In genomic region chr2:130048792-130049191, GRCm38 (mm10) we compare ENCODE assay signal across 28 mouse cellular contexts. TPM values are rescaled to one million over a fixed set of nuclear protein-coding genes. Genes with fewer than 3 reads are reported as not detected.
A peak's percentile ranks its signal among the peaks of the same experiment; 100 is the strongest.
DNase-seq lines count a peak whose midpoint lies in the region; ATAC-seq lines count a peak whose summit lies in the region.
"Had no signal": no experiment of that assay in that cellular context is flagged by ENCODE, and none has a peak within 500 bp of the region (broad histone marks: within the 10 kb centered on the region; RNA-seq: fewer than 3 reads in every experiment).

No protein-coding gene starts in this region.

- 74% methylated on average over 6 of the region's 6 CpGs for WGBS in intestine, embryonic 14.5 days
- WGBS in intestine, embryonic 15.5 days: 75% methylated on average over 6 of the region's 6 CpGs
- 61% methylated on average over 6 of the region's 6 CpGs for WGBS in embryonic facial prominence, embryonic 11.5 days

- no peak overlapping the region for H3K4me3 ChIP-seq in intestine, embryonic 14.5 days (ENCODE audit: low read depth, low read length)
- H3K4me3 ChIP-seq in intestine, embryonic 15.5 days (replicated peaks): no peak overlapping the region
- H3K4me3 ChIP-seq in embryonic facial prominence, embryonic 11.5 days (ENCODE audit: low read depth, low read length): no peak overlapping the region
- H3K4me3 ChIP-seq: forebrain, embryonic 15.5 days; hindbrain, embryonic 10.5 days; kidney, embryonic 15.5 days; limb, embryonic 13.5 days; liver, embryonic 12.5 days; myocyte; neural tube, embryonic 13.5 days had no signal

- H3K4me2 ChIP-seq in intestine, embryonic 14.5 days (ENCODE audit: low read length): no peak overlapping the region
- no peak overlapping the region for H3K4me2 ChIP-seq in intestine, embryonic 15.5 days (replicated peaks)
- no peak overlapping the region for H3K4me2 ChIP-seq in embryonic facial prominence, embryonic 11.5 days (ENCODE audit: low read depth, low read length)
- H3K4me2 ChIP-seq: forebrain, embryonic 15.5 days; kidney, embryonic 15.5 days; limb, embryonic 13.5 days; liver, embryonic 12.5 days; neural tube, embryonic 13.5 days had no signal

- H3K36me3 ChIP-seq in intestine, embryonic 14.5 days (ENCODE audit: control insufficient read depth, insufficient read depth, low read length): no peaks in the 10 kb centered on the region
- H3K36me3 ChIP-seq in intestine, embryonic 15.5 days: no peaks in the 10 kb centered on the region
- H3K36me3 ChIP-seq in embryonic facial prominence, embryonic 11.5 days (replicated peaks; ENCODE audit: control insufficient read depth, insufficient read depth, low read depth, low read length): no peaks in the 10 kb centered on the region
- H3K36me3 ChIP-seq: forebrain, embryonic 15.5 days; hindbrain, embryonic 10.5 days; kidney, embryonic 15.5 days; limb, embryonic 13.5 days; liver, embryonic 12.5 days; neural tube, embryonic 13.5 days had no signal

- peak; percentile 13 for DNase-seq in embryo, embryonic 10 days (ENCODE audit: low spot score)
- no peak for DNase-seq in embryo, embryonic 9.5 days (ENCODE audit: extremely low spot score)
- DNase-seq in intestine, embryonic 14.5 days (ENCODE audit: low spot score): peak; percentile 41
- DNase-seq in embryonic facial prominence, embryonic 11.5 days (ENCODE audit: low spot score): peak; percentile 18
- DNase-seq in frontal cortex, adult 2 months (ENCODE audit: extremely low spot score in 1 of 2, low spot score in 1 of 2): no peak
- no peak for DNase-seq in adrenal gland, postnatal 14 days
- DNase-seq: cerebellum, adult 2 months; cerebellum, postnatal 36 days; gastrocnemius, postnatal 25 days; kidney, adult 11 months; kidney, postnatal 36 days; lung, adult 18-20 months; lung, postnatal 10 days; midbrain, embryonic 14.5 days; retina, postnatal 1 day; thymus, postnatal 14 days had no signal

- no peaks in the 10 kb centered on the region for H3K9me3 ChIP-seq in intestine, embryonic 14.5 days (ENCODE audit: control insufficient read depth, low read length)
- H3K9me3 ChIP-seq in intestine, embryonic 15.5 days: no peaks in the 10 kb centered on the region
- no peaks in the 10 kb centered on the region for H3K9me3 ChIP-seq in embryonic facial prominence, embryonic 11.5 days (replicated peaks; ENCODE audit: control insufficient read depth, low read length)
- H3K9me3 ChIP-seq: forebrain, embryonic 15.5 days; hindbrain, embryonic 10.5 days; kidney, embryonic 15.5 days; limb, embryonic 13.5 days; liver, embryonic 12.5 days; neural tube, embryonic 13.5 days had no signal

- no peaks in the 10 kb centered on the region for H3K27me3 ChIP-seq in intestine, embryonic 14.5 days (replicated peaks; ENCODE audit: control insufficient read depth, insufficient read depth, low read length)
- no peaks in the 10 kb centered on the region for H3K27me3 ChIP-seq in intestine, embryonic 15.5 days (replicated peaks)
- no peaks in the 10 kb centered on the region for H3K27me3 ChIP-seq in embryonic facial prominence, embryonic 11.5 days (ENCODE audit: control insufficient read depth, insufficient read depth, low read length)
- H3K27me3 ChIP-seq: forebrain, embryonic 15.5 days; kidney, embryonic 15.5 days; limb, embryonic 13.5 days; liver, embryonic 12.5 days; neural tube, embryonic 13.5 days had no signal

- H3K27ac ChIP-seq in intestine, embryonic 14.5 days (ENCODE audit: low read depth): no peak overlapping the region
- H3K27ac ChIP-seq in intestine, embryonic 15.5 days: no peak overlapping the region
- no peak overlapping the region for H3K27ac ChIP-seq in embryonic facial prominence, embryonic 11.5 days (replicated peaks; ENCODE audit: low read depth, low read length)
- H3K27ac ChIP-seq: forebrain, embryonic 15.5 days; hindbrain, embryonic 10.5 days; hindbrain, postnatal 0 days; kidney, embryonic 15.5 days; limb, embryonic 13.5 days; liver, embryonic 12.5 days; neural tube, embryonic 13.5 days had no signal

- H3K4me1 ChIP-seq in intestine, embryonic 14.5 days (replicated peaks; ENCODE audit: control insufficient read depth, insufficient read depth, low read length): no peaks in the 10 kb centered on the region
- H3K4me1 ChIP-seq in intestine, embryonic 15.5 days (replicated peaks): 0 out of 2 replicates have a peak, but pooled peaks cover 3% of the 10 kb centered on the region
- no peaks in the 10 kb centered on the region for H3K4me1 ChIP-seq in embryonic facial prominence, embryonic 11.5 days (ENCODE audit: control insufficient read depth, insufficient read depth, low read length)
- H3K4me1 ChIP-seq: forebrain, embryonic 15.5 days; limb, embryonic 13.5 days; liver, embryonic 12.5 days; neural tube, embryonic 13.5 days had no signal

- H3K9ac ChIP-seq in intestine, embryonic 14.5 days (ENCODE audit: low read length): no peak overlapping the region
- no peak overlapping the region for H3K9ac ChIP-seq in intestine, embryonic 15.5 days
- H3K9ac ChIP-seq in embryonic facial prominence, embryonic 11.5 days (replicated peaks; ENCODE audit: low read length): no peak overlapping the region
- H3K9ac ChIP-seq: forebrain, embryonic 15.5 days; kidney, embryonic 15.5 days; limb, embryonic 13.5 days; liver, embryonic 12.5 days; neural tube, embryonic 13.5 days had no signal

- no peak for ATAC-seq in intestine, embryonic 14.5 days (replicated peaks; ENCODE audit: low FRiP score, low TSS enrichment, low read depth)
- ATAC-seq in intestine, embryonic 15.5 days: no peak
- no peak for ATAC-seq in embryonic facial prominence, embryonic 11.5 days (replicated peaks; ENCODE audit: insufficient number of reproducible peaks, low FRiP score, low TSS enrichment, low read depth)
- peak; percentile 62 for ATAC-seq in megakaryocyte progenitor cell, adult 5-6 weeks (replicated peaks; ENCODE audit: poor library complexity)
- ATAC-seq: forebrain, embryonic 15.5 days; hindbrain, postnatal 0 days; liver, embryonic 12.5 days had no signal

RNA-seq across cellular contexts. Expression of gene Tgm3, which starts 36.6 kb away (rescaled TPM):
- not detected in 2 replicates for polyA plus RNA-seq in intestine, embryonic 14.5 days (2014; fragmentation: Nextera tagmentation; extraction: Ambion mirVana)
- polyA plus RNA-seq in intestine, embryonic 15.5 days (2015; fragmentation: Nextera tagmentation; extraction: Ambion mirVana): 0.05 TPM in 1 of 2 replicates, not detected in the other
- not detected in 2 replicates for polyA plus RNA-seq in embryonic facial prominence, embryonic 11.5 days (2014; fragmentation: Nextera tagmentation; extraction: Ambion mirVana)
- 0.15 and 0.44 TPM in 2 replicates for total RNA-seq in megakaryocyte progenitor cell, adult 5-6 weeks (2015)
- total RNA-seq in megakaryocyte progenitor cell, adult 5-6 weeks (2017): 0.04 and 0.17 TPM in 2 replicates
- 1.5 and 1.6 TPM in 2 replicates for polyA plus RNA-seq in frontal cortex, adult 2 months (2012; rRNA removed)
- total RNA-seq in adrenal gland, postnatal 14 days (2021): 1.1 and 1.7 TPM in 2 replicates
- total RNA-seq: gastrocnemius, postnatal 25 days; hindbrain, postnatal 0 days; megakaryocyte-erythroid progenitor cell, adult 5-6 weeks had no signal
- polyA plus RNA-seq: forebrain, embryonic 15.5 days; heart, embryonic 14.5 days; hindbrain, embryonic 10.5 days; kidney, embryonic 15.5 days; liver, embryonic 12.5 days; midbrain, embryonic 14.5 days; myocyte had no signal

Comparison
In these comparisons a context has a peak if more than half of its experiments do, and no peak if none do; other contexts are left out.
1. DNase-seq: peak in embryo, embryonic 10 days (single experiment), intestine, embryonic 14.5 days (single experiment) and embryonic facial prominence, embryonic 11.5 days (single experiment); none in embryo, embryonic 9.5 days (single experiment), frontal cortex, adult 2 months (0 of 2) and adrenal gland, postnatal 14 days (single experiment).